Mouse (Mus musculus): ENCODE data around the gene Hemgn.

Hemgn gene

DNA sequence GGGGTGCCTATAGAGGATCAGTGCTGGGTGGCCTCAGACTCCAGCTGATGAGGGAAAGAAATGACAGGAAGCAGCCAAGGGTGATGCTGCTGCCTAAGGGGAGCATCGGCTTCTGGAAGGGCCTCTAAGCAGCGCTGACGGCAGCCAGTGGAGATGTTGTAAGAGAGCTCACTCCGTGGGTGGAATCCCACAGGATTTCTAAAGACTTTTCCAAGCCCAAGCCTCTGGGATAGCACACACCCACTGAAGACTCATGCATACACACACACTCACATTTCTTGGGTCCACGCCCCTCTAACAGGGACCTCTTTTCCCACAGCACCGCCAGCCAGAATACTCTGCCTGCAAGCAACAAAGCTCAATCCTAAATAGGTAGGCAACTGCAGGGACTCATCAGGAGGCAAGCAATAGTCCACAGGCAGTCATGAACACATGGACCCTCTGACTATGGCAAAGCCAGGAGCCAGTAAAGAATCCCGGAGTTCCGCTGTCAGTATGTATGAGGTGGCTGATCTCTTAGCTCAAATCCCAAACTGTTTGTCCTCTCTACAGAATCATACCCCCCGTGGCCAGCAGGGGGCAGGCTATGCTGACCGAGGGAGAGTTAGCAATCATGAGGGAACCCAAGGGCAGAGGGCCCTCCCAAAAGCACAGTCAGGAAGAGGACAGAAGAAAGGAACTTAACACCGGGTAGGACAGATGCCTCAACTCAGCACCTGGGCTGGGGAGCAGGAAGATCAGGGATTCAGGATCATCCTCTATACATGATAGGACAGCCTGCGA is 56.8 kb downstream of the Hemgn start:
- DNase-seq = peak; percentile 72

DNA sequence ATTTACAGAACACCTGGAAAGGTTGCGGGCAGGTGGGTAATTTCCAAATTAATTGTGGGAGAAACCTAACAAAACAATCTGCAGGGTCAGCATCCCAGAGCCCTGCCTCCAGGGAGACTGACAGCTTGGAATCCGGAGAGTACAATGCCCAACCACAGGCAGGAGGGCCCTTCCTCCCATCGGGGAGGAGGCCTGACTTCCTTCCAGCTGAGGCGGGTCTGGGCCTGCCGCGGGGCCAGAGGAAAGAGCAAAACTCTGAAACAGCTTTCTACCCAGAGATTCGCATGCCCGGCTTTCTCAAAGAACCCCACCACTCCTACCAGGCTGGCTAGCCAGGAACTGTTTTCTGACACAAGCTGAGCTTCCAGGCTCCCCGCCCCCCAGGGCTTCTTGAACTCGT is 60.3 kb downstream of the Hemgn start:
- no peak for DNase-seq

DNA sequence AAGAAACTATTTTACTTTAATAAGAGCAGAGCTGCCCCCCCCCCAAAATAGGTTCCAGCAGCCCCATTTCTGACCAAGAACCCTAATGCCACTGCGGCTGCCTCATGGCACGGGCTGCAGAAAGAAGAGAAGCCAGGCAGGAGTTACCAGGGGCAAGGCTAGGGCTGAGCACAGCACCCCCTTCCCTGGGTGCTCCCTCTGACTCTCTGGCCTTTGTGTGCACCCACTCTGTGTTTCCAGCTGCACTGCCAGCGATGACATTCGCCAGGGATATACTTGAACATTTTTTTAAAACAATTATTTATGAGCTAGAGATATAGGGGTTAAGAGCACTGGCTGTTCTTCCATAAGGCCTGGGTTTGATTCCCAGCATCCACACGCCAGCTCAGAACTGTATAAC is 63.8 kb downstream of the Hemgn start:
- DNase-seq = no peak

DNA sequence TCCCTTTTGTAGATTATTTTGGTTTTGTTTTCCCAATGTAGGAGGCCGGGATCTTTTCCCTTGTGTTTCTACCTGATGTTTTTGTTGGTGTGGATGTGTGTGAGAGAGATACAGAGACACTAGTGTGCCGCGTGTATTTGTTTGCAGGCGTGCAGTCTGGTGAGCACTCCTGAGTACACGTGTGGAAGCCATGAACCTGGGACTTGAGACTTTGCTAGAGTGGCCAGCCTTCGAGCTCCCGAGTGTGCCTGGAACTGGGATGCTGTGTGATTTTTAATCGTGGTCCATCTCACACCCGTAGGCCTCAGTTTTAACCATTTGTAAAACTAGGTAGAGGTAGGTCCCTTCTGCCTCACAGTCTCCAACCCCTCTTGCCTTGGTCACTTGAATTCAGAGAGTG is 64.4 kb downstream of the Hemgn start:
- no peak for DNase-seq

DNA sequence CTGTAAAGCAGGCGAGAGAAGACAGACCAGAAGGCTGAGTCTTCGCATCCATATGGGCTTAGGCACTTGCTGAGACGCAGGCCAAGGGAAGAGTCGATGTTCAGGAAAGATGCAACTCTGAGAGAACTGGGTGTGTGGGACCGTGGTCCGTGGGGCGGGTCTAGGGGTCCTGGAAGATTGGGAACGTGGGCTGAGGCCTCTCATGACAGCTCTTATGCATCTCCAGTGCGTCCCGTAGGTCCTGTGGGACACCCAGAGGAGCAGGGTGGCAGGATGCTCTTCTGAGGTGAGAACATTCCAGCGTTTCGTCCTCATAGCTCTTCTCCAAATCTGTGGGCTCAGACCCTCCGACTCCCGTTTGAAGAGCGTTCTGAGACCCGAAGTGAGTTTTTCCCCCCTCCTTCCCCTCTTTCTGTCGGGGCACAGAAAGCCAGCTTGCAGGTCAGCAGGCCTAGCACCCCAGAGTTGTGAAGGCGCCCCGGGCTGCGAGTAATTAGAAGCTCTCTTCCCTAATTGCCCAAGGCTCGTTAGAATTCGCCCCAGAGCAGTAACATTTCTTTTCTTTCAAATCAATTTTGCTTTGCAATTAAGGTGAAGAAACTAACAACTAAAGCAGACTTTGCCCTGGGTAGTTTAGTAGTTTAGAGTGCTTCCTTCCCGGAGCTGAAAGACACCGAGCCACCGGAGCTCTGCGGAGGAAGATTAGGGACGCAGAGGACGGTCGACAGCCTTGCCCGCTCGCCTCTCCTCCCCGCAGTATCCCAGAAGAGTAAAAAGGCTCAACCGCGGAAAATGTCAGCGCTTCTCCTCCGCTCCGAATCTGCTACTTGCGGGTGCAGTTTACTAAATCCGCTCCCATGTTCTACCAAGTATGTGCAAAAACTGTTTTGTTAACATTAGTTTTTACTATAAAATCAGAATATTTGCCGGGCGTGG is 65.5 kb downstream of the Hemgn start:
- no peak for DNase-seq

DNA sequence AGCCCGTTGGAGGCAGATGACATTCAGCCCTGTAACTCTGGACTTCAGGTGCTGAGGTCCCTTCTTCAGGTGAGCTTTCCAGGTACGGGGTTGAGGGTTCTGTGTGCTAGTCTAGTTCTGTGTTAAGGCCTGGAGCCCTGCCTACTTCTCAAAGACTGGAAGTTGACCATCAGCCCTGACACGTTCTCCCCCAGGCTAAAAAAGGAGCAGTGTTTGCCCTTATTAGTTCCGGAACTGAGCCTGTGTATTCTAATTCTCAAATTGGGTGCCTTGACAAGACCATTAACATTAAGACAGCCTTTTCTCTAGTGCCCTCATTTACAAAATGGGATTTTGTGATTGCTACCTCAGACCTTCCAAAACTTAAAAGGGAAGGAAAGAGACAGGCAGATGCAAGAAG is 66.2 kb downstream of the Hemgn start:
- DNase-seq = no peak

DNA sequence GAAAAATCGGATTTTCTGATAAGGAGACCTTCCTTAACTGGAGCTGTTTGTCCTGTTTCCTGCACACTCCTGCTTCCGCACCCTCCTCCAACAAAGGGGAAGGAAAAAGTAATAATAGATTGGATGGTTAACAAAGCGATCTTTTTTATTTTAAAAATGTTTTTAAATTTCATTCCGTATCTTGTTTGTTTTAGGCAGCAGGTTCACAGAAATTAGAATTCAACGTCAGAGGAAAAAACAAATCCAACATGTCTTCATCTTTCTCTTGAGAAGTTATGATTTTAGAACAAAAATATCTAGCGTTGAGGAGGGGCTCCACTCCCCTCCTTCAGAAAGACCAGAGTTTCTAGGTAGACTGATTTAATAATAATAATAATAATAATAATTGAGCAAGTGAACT is 67.1 kb downstream of the Hemgn start:
- no peak for DNase-seq

DNA sequence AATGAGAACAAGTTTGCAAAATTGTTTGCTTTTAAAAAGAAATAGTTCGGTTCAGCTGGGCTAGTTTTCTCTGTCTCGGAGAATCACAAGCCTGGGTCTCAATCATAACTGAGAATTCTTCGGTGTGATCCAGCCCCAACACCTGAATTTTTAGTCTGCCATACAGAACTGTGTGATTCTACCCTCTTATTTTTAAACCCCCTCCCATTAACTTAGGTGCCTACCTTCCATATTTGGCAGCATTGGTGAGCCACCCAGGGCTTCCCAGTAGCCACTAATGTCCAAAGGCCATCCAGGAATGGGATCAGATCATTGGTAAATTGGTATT is 67.6 kb downstream of the Hemgn start:
- DNase-seq = no peak

DNA sequence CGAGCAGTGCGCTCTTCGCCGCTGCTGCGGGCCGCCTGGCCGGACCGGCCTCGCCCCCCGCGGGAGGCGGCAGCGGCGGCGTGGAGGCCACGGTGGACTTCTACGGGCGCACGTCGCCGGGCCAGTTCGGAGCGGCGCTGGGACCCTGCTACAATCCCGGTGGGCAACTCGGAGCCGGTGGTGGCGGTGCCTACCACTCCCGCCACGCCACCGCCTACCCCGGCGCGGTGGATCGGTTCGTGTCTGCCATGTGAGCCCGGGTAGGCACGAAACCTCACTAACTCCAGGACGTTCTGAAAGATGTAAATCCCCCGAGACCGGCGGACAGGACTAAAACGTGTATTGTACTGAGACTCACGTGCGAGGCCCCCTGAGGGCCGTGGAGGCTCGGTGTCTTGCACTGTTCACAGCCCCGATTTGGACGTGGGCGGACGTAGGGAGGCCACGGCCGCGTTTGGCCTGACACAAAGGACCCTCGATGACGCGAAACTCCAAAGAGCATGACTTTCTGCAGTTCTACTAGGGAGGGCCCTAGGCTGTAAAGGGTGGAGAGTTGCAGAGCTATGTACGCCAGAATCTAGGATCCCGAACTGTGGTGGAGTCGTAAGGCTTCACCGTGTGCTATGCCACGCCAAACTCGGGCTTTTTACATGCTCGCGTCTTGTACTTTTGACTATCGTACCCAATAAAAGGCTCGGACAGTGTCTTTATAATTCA is 68.1 kb downstream of the Hemgn start:
- no peak for DNase-seq

DNA sequence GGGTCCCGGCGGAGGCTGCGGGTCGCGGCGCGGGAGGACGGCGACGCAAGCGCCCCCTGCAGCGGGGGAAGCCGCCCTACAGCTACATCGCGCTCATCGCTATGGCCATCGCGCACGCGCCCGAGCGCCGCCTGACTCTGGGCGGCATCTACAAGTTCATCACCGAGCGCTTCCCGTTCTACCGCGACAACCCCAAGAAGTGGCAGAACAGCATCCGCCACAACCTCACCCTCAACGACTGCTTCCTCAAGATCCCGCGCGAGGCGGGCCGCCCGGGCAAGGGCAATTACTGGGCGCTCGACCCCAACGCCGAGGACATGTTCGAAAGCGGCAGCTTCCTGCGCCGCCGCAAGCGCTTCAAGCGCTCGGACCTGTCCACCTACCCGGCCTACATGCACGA is 69.0 kb downstream of the Hemgn start:
- DNase-seq = no peak
